Mouse (Mus musculus) E14TG2a.4 (cell line): ENCODE results near the gene Yif1a.

Source experiments
- CTCF ChIP-seq: conservative IDR thresholded peaks from 2 replicates; pipeline ENCODE4 v1.5.1; 2014; ENCODE audit warnings: low read length
- POU5F1 ChIP-seq: IDR thresholded peaks from 2 replicates; pipeline ENCODE4 v1.6.1; 2014; ENCODE audit warnings: low read length, borderline replicate concordance

DNA sequence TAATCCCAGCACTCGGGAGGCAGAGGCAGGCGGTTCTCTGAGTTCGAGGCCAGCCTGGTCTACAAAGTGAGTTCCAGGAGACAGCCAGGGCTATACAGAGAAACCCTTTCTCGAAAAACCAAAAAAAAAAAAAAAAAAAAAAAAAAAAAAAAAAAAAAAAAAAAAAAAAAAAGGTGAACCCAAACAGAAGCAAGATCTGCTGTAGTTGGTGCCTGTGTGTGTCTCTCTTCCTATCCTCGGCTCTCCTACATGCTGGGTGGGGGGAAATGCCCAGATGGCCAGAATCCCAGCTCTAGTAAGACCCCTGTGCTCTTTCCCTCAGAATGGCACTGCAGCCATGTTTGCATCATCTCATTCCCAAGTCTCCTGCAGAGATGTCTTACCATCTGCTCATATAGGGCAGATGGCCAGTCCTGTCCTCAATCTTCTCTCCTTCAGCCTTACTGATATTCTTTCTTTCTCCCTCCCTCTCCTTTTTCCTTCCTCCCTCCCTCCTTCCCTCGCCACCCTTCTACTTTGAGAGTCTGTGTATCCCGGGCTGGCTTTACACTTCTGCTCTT is 35.8 kb downstream of the Yif1a start:
- TF ChIP-seq CTCF (no peak), POU5F1 (no peak)
